Mouse (Mus musculus): ENCODE results near the gene Krt81.

The Krt81 gene

DNA sequence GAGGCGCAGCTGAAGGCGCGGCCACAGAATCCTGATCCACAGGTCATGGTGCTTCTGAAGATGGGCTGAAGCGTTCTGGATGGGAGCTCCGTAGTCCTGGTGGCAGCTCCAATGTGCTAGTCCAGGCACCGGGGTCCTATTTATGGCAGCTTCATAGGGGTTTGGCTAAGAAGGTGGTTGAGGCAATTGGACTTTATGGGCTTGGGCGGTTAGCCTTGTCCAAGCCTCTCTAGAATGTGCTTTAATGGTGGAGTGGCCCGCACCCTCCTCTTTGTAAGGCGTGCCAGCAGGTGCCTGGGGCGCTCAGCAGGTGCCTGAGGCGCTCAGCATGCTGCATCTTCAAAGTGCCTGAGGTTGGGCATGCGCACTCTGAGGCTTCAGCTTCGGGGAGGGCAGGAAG lies at the start of gene Krt81:
TSS of gene Krt81 (minus strand) at position 101 of the 400 bp plus-strand sequence.
- DNase-seq: no peak

- peak; percentile 14 for DNase-seq
These were observed 44.7 kb upstream of the Krt81 start for GRCm38 (mm10) chr15:101508247-101508646.

- no peak for DNase-seq
These were observed 43.6 kb upstream of the Krt81 start for GRCm38 (mm10) chr15:101506896-101507758.

DNA sequence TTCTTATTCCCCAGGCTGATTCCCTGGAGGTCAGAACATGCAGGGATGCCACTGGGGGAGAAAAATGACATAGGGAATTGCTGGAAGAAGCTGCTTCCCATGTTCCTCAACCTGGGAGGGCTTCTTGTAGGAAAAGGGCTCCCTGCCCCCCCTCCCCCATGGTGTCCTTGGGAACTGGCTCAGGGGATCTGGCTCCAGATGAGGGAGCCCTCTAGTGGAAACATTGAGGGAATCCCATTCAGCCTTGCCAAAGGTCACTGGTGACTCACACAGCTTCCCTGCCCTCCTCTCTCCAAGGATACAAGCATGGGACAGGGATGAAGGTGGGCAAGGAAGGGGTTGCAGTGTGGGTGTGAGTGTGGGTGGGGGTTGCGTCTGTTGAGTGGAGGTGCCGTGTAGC lies 33.6 kb upstream of the Krt81 start:
- DNase-seq: peak; percentile 60

GRCm38 (mm10) chr15:101495266-101495665 lies 31.7 kb upstream of the Krt81 start:
- no peak for DNase-seq

GRCm38 (mm10) chr15:101494203-101494602 lies 30.7 kb upstream of the Krt81 start:
- DNase-seq: no peak

- no peak for DNase-seq
These were observed 30.2 kb upstream of the Krt81 start for GRCm38 (mm10) chr15:101493713-101494112.

DNA sequence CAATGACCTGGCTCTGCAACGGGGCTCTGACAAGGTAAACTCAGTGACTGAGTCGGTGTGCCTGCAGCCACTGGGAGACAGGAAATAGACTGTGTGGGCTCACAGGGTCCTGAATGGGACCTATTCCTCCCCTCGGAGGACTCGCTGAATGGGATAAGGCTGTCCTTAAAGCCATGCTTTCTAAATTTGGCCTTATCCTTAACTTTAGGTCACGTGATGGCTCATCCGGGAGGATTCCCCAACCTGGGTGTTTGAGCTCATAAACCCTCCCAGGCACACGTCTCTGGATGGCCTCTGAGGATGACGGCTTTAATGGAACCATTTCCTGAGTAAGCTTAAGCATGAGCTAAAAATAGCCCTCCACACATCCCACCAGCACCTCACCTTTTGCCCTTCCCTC lies 29.2 kb upstream of the Krt81 start:
- no peak for DNase-seq

DNA sequence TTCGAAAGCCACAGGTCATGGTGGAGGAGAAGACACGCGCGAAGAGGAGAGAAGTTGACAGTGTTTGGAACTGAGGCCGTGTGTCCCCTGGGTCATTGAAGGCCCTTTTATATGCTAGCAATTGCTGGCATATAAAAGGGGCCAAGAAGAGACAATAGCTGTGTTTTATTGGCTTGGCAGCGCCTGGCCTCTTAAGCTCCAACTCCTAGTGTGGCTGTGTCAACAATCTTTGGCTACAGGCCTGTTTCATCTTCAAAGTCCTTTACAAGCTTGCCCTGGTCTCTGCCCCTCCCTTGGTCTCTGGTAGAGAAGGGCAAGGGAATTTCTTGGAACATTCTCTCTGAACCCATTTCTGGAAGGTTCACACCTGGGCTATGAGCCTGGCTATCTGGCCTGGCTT lies 27.9 kb upstream of the Krt81 start, which contains the start of gene Krt83:
TSS of gene Krt83 (minus strand) at position 82 of the 400 bp plus-strand sequence.
- DNase-seq: peak; percentile 43

- no peak for DNase-seq
These were observed 22.5 kb upstream of the Krt81 start for GRCm38 (mm10) chr15:101485911-101486635.

- no peak for DNase-seq
These were observed 21.4 kb upstream of the Krt81 start for GRCm38 (mm10) chr15:101484939-101485338.

- no peak for DNase-seq
These were observed 20.1 kb upstream of the Krt81 start for GRCm38 (mm10) chr15:101483646-101484045.

DNA sequence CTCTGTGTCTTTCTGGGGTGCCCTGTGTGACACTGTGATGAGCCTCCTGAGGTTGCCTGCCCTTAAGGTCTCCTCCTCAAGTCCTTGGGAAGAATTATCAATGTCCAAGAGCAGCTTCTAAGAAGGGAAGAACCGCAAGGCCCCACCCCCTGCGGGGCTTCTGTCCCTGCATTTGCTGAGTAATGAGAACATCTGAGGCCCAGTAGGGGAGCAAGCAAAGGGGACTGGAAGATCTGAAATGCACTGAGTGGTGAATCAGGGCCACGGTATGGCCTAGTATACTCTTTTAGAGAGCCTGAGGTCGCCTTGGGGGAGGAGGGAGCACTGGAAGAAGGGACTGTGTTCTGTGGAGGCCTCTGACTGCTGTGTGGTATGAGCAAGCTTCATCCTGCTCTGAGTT lies 18.5 kb upstream of the Krt81 start:
- no peak for DNase-seq

DNA sequence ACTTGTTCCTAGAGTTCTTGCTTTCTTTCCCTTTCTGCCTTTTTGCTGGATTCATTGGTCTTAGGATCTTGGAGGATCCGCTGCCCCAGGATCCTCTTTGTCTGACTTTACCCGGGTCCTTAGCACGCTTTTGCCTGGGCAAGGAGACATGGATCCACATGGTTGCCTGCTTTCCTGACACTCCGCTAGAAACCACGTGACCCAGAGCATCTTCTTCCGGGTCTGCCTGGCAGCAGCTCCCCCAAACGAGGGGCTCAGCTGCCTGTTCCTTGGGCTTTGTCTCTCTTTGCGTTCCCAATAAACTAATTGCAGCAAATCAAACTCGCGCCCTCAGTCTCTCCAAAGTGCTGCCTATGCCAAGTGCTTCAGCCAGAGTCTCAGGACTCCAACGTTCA lies 16.1 kb upstream of the Krt81 start:
- no peak for DNase-seq

- DNase-seq: peak; percentile 63
These were observed 15.6 kb upstream of the Krt81 start for GRCm38 (mm10) chr15:101479007-101479665.

DNA sequence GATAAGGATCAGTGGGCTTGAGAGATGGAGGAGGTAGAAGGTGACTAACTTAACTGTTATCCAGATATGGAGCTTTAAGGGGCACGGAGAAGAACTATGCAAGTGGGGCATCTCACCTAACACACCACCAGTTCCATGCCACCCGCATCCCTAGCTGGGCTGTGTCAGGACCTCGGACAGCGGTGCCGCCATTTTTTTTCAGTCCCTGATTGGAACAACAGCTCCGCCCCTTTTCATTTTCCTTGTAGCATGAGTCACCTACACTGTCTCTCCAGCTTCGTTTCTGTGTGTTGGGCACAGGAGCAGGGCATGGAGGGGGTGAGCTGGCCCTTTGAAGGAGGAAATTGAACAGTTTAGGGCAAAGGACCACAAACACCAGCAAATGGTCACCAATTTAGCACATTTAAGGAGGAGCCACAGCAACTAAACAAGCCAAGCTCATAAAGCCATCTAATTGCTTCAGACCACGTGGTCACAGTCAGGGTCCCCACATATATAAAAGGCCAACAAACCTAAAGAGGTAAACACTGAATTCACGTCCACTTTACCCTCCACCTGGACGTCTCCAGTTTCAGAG lies 9.5 kb upstream of the Krt81 start, which contains the start of gene Krt86:
TSS of gene Krt86 (plus strand) at position 527 of the 577 bp plus-strand sequence.
- peak; percentile 21 for DNase-seq

DNA sequence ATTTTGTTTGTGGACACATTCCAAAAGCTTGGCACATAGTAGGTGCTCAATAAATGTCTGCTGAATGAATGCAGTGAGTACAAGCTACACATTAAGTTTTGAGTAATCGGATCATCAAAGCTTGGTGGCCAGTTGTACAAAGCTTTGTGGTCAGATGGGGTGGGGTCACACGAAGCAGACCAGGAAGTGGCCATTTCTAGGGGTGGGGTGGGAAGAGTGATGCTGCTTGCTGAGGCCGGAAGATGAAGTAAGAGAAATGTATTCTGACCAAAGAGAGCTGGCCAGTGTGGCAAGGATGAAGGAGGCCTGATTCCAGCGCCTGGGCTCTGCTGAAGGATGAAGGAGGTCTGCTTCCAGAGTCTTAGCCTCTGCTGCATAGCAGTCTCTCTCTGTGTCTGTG lies 5.5 kb upstream of the Krt81 start:
- DNase-seq: no peak

- DNase-seq: no peak
These were observed 4.3 kb downstream of the Krt81 start for GRCm38 (mm10) chr15:101459283-101459682.

GRCm38 (mm10) chr15:101458361-101458930 lies 5.1 kb downstream of the Krt81 start:
- DNase-seq: no peak

DNA sequence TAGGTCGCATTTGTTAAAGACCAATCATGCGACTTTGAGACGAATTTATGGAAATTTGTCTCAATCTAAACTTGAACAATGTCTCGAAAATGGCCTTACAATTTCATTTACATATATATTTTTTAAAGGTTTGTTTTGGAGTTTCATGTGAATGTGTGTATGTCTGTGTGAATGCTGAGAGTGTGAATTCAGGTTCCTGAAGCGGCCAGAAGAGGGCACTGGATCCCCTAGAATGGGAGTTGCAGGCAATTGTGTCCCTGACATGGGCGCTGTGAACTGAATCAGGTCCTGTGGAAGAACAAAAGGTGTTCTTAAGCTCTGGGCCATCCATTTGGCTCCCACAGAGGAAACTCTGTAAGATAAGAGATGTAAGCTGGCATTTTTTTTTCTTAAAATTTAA lies 7.7 kb downstream of the Krt81 start:
- DNase-seq: no peak

- DNase-seq: no peak
These were observed 8.3 kb downstream of the Krt81 start for GRCm38 (mm10) chr15:101455292-101455691.

DNA sequence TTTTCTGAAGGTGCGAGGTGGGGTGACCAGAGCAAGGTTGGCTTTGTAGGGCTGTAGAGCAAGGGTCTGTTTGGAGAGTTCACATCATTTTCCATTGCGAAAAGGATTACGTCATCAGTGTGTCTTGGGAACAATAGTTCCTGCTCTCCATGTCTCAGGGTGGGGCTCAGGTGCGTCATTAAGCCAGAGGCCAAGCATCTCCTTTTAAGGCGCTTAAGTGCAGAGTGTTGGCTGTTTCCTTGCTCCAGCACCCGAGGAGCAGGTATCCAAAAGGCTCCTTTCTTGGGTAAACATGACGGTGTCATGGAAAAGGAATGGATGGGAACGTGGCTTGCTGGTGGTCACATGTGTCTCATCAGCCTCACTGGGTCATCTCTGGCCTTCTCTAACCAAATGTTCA lies 8.8 kb downstream of the Krt81 start:
- peak; percentile 22 for DNase-seq

All from lung, postnatal 36 days (tissue).